Mouse (Mus musculus) spleen, postnatal 10 days (tissue): ENCODE measurements around the gene Nr1d1.
A peak's percentile ranks its signal among the peaks of the same experiment; 100 is the strongest.

ENCODE experiments used
- DNase-seq, 2 experiments: peaks; one replicate each; pipeline ENCODE4 v3.0.0; 2021 to 2022; ENCODE audit warnings: low spot score in 2 of 2

The Nr1d1 gene

DNA sequence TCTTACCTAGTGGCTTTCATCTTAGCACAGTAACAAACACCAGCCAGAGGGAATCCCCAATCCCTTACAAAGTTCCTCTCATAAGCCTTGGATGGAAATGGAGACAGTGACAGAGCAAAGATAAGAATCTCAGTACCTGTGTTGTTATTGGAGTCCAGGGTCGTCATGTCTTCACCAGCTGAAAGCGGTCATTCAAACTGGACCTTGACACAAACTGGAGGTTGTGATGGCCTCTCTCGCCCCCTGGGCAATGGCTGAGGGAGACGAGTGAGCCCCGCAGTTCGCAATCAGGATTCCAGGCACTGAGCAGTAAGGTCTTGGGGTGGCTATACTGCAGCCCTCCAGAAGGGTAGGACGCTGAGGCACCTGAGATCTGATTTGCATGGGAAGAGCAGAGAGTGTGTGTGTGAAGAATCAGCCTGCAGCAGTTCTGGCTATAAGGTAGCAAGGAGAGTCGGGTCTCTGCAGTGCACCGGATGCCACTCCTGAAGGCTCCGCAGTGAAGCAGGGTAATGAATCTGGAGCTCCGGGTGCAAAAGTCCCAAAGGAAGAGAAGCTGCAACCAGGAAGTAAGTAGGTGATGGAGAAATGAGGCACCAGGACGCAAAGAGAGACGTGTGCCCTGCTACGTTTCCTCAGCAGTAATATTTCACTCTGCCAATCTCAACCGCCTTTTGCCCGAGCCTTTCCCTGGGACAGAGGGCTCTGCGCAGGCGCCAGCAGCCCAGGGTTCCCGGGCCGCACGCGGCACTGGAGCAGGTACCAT is at the start of gene Nr1d1:
TSS of gene Nr1d1 (minus strand) at position 752 of the 766 bp plus-strand sequence.
- DNase-seq: no peak

DNA sequence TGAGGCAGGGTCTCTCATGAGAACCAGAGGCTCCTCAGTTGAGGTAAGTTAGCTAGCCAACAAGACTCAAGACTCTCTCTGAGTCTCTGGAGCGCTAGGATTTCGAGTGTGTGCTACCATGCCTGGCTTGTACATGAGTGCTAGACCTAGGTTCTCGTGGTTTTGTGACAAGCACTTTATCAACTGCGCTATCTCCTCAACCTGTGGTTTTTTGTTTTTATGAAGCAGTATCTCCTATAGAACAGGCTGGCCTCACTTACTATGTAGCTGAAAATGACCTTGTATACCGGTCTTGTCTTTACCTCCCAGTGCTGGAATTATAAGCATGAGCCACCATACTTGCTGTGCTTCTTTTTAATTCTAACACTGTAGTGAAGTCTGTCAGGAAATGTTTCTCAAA is 45.8 kb upstream of the Nr1d1 start:
- DNase-seq: no peak

DNA sequence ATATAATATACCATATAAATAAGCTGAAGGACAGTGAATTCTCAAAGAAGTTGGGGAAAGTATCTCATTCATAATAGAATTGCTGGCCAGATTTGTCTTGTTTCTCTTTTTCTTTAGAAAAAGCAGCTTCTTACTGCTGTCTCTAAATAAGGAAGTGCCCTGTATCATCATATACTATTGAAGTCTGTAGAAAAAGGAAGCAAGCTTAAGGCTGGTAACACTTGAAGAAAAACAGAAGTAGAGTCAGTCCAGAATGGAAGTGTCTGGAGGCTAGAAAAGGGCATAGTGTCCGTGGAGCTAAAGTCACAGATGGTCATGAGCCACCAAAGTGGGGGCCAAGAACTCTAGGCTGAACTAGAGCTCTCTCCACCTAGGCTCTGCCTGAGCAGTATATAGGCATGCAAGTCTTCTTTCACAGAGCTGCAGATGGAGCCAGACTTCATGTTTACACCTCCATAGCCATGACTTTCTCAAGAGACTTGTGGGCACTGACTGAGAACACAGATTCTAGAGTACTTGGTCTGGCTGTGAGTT is 41.6 kb upstream of the Nr1d1 start:
- no peak for DNase-seq

- DNase-seq: no peak
Observed at GRCm38 (mm10) chr11:98810686-98811085, 35.6 kb upstream of the Nr1d1 start.

DNA sequence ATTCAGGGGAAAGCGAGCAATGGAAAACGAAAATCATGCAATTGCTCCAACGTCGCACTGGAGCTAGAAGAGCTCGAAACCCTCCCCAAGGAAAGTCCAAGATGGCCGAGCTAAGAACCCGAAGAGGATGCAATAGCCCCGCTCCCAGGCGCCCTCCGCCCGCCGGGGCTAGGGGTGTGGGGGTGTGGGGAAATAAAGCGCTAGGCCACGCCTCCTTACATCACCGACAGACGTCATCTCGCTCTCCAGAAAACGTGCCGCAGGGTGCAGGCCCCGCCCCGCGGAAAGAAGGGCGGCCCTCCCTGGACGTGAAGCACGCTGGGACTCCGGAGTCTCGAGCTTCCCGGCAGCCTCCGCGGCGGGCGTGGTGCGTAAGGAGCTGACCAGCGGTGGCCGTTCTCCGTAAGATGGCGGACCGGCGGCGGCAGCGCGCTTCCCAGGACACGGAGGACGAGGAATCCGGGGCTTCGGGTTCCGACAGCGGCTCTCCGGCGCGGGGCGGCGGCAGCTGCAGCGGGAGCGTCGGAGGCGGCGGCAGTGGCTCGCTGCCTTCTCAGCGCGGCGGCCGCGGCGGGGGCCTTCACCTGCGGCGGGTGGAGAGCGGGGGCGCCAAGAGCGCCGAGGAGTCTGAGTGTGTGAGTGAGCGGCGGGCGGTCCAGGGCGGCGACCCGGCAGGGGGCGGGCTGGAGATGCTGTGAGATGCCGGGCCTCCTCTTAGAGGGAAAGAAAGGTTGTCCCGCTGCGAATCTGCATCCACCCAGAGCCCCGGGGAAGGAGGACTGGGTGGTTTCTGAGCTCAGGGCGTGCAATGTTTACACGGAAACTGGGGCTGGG is 34.5 kb upstream of the Nr1d1 start:
- peak; percentile 95 to 99 for DNase-seq

DNA sequence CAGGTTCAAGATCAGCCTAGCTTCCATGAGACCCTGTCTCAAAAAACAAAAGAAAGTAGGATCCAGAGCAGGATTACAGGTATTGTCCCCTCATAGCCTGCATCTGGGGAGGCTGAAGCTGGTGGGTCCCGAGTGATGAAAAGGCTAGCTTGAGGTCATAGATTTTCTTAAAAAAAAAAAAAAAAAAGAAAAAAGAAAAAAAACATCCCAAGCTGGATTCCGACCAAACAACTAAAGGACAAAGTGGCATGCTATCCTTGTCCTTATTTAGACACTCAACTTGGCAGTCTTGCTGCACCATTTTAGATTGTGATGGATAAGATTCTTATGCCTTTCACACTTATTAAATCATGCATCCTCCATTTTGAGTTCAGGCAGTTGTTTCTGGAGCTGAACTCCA is 33.3 kb upstream of the Nr1d1 start:
- DNase-seq: no peak

DNA sequence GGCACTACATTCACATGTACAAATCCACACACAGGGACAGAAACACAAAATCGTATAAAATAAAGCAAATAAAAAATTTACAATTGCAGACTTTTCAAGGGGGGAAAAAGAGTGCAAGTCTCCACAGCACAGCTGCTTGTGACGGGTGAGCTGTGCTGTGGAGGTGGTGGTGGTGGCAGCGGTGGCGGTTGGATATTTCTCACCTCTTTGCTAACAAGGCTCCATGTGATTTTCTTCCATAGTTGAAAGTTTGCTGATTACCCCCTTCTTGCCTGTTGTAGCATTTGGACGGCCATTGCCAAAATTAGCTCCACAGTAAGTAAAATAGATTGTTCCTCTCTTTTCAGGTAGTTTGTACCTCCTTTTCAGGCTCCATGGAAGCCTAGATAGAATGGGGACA is 29.5 kb upstream of the Nr1d1 start, which contains the start of gene Casc3:
TSS of gene Casc3 (plus strand) at position 301 of the 400 bp plus-strand sequence.
- no peak for DNase-seq

GRCm38 (mm10) chr11:98797909-98798308 is 22.8 kb upstream of the Nr1d1 start:
- DNase-seq: no peak

DNA sequence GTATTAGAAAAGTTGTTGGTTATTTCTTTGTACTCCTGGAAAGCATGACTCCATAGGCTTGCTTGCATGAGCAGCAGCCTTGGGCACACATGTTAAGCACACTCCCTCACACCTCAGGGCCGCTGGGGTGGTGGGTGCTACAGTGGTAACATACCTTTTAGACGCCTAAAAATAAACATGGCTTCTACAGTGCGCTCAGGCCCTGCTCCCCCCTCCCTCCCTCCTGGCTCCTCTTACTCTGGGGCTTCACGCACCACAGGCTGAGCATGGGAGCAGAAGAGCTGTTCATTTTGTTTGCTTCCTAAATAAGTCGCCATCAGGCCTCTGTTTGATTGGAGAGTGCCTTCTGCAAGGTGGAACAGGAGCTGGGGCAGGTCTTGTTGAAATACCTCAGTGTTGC is 22.2 kb upstream of the Nr1d1 start:
- no peak for DNase-seq

DNA sequence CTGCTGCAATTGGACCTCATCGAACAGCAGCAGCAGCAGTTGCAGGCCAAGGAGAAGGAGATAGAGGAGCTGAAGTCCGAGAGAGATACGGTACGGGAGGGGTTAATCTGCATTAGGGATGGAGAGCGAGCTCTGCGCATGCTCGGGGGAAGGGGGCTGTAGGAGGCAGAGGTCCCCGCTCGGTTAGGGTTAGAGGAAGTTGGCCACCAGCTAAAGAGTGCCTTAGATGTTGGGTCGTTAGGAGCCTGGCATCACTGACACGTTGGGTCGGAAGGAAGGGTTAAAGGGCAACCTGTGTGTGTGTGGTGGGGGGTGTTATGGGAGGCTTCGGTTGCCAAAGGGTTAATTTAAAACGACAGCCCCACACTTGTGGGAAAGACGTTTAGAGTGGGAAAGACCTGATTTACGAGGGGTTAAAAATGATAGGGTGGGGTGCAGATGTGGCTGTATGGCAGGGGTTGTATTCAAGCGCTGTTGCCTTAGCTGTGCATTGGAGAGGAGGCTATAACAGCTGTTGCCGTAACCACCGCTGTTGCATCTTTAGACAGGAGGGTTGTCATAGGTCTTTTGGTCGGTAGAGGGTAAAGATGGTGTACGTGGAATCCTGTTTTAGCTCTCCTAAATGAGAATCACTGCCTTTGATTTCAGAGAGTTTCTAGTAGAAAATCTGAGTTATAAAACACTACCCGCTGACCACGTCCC is 21.5 kb upstream of the Nr1d1 start:
- DNase-seq: peak; percentile 62 to 77

DNA sequence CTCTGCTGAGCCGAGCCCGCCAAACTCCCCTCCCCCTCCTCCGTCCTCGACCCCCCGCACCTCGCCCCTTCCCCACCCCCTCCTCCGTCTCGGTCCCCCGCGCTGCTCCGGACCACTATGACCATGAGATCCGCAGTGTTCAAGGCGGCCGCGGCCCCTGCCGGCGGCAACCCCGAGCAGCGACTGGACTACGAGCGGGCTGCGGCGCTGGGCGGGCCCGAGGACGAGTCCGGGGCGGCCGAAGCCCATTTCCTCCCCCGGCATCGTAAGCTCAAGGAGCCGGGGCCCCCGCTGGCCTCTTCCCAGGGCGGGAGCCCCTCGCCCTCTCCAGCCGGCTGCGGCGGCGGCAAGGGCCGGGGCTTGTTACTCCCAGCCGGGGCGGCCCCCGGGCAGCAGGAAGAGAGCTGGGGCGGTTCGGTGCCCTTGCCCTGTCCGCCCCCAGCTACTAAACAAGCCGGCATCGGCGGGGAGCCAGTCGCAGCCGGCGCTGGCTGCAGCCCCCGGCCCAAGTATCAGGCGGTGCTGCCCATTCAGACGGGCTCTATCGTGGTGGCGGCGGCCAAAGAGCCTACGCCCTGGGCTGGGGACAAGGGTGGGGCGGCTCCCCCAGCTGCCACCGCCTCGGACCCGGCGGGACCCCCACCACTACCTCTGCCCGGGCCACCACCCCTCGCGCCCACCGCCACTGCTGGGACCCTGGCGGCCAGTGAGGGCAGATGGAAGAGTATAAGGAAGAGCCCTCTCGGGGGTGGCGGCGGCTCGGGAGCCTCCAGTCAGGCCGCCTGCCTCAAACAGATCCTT is 20.8 kb upstream of the Nr1d1 start:
- DNase-seq: peak; percentile 75 to 78

GRCm38 (mm10) chr11:98795015-98795713 is 20.0 kb upstream of the Nr1d1 start, which contains the start of gene Msl1:
Gene Msl1, plus strand, starts transcription at chr11:98795516.
- DNase-seq: peak; percentile 86 to 90

DNA sequence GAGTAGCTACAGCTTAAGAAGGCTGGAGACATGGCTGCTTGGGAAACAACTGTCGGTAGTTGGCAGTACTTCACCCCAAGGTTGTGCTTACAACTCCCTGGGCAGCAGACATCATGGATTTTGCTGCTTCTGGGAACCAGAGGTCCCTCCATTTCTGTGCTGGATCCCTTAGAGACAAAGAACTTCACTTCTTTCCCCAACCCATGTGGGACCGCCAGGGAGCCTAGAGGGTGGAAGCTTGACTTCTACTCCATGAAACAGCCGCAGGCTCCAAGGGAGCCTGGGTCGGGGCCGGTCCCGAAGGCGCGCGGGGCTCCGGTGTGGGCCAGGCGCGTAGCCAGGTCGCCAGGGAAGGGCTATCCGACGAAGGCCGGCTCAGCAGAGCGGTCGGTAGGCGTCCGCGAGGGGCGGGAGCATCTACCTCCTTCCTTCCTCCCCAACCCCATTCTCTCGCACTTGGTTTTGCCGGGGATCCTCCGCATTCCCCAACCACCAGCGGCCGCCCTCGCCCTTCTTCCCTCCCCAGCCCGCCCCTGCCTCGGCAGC is 19.4 kb upstream of the Nr1d1 start:
- DNase-seq: peak; percentile 76 to 80

DNA sequence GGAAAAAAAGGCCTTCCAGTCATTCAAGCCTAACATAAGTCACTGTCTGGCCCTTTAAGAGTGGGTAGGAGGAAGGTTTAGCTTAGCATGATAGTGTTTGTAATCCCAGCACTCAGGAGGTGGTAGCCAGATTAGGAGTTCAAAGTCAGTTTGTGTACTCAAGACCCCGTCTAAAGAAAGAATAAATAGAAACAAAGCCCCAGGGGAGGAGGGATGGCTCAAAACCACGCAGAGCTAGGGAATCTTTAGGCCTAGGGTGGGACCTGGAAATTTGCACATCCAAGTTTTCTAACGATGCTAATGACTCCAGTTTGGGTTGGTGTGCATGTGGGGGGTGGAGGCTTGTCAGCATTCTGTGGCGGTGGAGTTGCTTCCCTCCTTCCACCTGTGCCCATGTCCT is 16.9 kb upstream of the Nr1d1 start:
- no peak for DNase-seq

DNA sequence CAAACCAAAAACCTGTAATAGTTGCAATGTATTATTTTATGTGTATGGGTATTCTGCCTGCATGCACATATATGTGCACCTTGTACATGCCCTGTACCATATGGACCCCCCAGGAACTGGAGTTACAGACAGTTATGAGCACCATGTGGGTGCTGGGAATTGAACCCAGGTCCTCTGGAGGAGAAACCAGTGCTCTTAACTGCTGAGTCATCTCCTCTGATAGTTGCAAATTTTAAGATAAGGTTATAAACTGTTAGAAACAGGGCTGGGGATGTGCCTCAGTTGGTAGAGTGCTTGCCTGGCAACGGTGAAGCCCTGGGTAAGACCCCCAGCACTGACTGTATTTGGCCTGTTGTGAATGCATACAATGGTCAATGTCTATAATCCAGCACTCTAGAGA is 16.3 kb upstream of the Nr1d1 start:
- DNase-seq: no peak

- no peak for DNase-seq
Observed at GRCm38 (mm10) chr11:98790631-98791205, 15.6 kb upstream of the Nr1d1 start.

GRCm38 (mm10) chr11:98789824-98790223 is 14.7 kb upstream of the Nr1d1 start:
- no peak for DNase-seq

GRCm38 (mm10) chr11:98789219-98789807 is 14.2 kb upstream of the Nr1d1 start:
- DNase-seq: no peak

DNA sequence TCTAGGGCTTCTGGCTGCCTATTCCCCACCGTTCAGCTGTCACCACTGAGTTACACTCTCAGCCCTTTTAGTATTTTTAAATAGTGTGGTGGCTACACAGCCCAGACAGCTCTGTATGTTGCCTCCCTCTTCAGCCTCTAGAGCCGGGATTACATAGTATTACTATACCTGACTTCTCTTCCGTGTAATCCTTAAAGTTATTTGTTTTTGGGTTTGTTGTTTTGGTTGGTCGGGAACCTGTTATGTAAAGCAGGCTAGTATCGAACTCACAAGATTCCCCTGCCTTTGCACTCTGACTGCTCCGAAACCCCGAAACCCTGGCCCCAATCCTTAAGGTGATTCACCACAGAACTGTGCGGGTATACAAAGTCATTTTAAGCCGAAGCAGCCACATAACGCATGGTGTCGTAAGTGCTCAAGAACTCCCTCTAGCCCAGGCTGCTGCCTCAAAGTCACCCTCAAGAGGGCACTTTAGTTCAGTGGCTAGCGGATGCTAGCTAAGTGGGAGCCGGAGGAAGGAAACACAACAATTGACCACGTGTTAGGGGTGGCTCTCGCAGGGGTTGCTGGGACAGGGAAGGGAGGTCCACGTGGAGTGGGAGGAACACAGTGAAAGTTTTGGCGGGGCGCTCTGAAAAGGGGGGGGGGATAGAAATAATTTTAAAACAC is 13.6 kb upstream of the Nr1d1 start:
- DNase-seq: peak; percentile 65 to 88
